In the genomic region with DNA sequence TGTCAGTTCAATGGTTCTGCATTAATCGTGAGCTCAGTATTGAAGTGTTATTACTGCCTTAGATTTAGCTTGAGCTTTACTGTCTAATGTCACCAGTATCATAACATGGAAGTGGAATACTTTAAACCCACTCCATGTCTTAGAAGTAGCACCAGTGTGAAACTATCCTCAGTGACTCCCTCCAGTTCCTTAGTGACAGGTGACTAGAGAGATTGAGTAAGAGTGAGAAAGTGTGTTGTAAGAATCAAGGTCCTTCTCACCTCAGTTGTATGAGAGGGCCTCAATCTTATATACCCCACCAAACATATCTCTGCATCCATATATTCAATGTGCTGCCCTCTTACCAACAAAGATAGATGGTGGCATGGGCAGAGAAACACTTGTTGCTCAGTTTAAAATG, we compare ENCODE assay signal across 17 mouse cellular contexts. TPM values are rescaled to one million over a fixed set of nuclear protein-coding genes. Genes with fewer than 3 reads are reported as not detected.
DNase-seq lines count a peak whose midpoint lies in the region; ATAC-seq and TF ChIP-seq lines count a peak whose summit lies in the region.
"Had no signal": no experiment of that assay in that cellular context is flagged by ENCODE, and none has a peak within 500 bp of the region (broad histone marks: within the 10 kb centered on the region; RNA-seq: fewer than 3 reads in every experiment).

No protein-coding gene starts in this region.

- in situ Hi-C loops in CH12.LX (cut with MboI; ENCODE audit: low pct_ligation_motif_present, low pct_unique_long_range_greater_than_20kb, low sequenced_read_pairs): no loop called here

- H3K79me2 ChIP-seq in CH12.LX (replicated peaks; ENCODE audit: control insufficient read depth, extremely low read depth, insufficient read depth, poor library complexity, severe bottlenecking): peaks cover 4% of the 10 kb centered on the region; the same call in 1 of the 2 replicates

- no peaks in the 10 kb centered on the region for H3K27me3 ChIP-seq in heart, postnatal 0 days (ENCODE audit: control insufficient read depth, insufficient read depth, low read length)
- no peaks in the 10 kb centered on the region for H3K27me3 ChIP-seq in CH12.LX (replicated peaks)
- H3K27me3 ChIP-seq in hindbrain, embryonic 16.5 days (replicated peaks; ENCODE audit: control insufficient read depth, insufficient read depth, low read length): peaks cover 6% of the 10 kb centered on the region; the same call in 1 of the 2 replicates

- no peaks in the 10 kb centered on the region for H3K9me3 ChIP-seq in heart, postnatal 0 days (replicated peaks; ENCODE audit: control insufficient read depth, low read length)
- H3K9me3 ChIP-seq in CH12.LX (replicated peaks; ENCODE audit: low read length): no peaks in the 10 kb centered on the region
- no peaks in the 10 kb centered on the region for H3K9me3 ChIP-seq in hindbrain, embryonic 16.5 days (ENCODE audit: control insufficient read depth, low read length)
- H3K9me3 ChIP-seq: embryonic facial prominence, embryonic 12.5 days; forebrain, embryonic 12.5 days; heart, embryonic 12.5 days; hindbrain, embryonic 12.5 days had no signal

- no peak for TF ChIP-seq RAD21 in CH12.LX (IDR thresholded peaks at IDR 0.05; ENCODE audit: low read depth, low read length)

- no peaks in the 10 kb centered on the region for H3K36me3 ChIP-seq in heart, postnatal 0 days (replicated peaks; ENCODE audit: control insufficient read depth, insufficient read depth, low read length)
- no peaks in the 10 kb centered on the region for H3K36me3 ChIP-seq in CH12.LX (replicated peaks in 1 of 2; ENCODE audit: control insufficient read depth in 1 of 2, insufficient read depth in 1 of 2, low read length in 1 of 2)
- no peaks in the 10 kb centered on the region for H3K36me3 ChIP-seq in hindbrain, embryonic 16.5 days (ENCODE audit: control insufficient read depth, insufficient read depth, low read length)
- H3K36me3 ChIP-seq: embryonic facial prominence, embryonic 12.5 days; forebrain, embryonic 12.5 days; heart, embryonic 12.5 days; hindbrain, embryonic 12.5 days had no signal

- intact Hi-C loops in heart, postnatal 10 days (cut with DNase I): no loop called here

- no peak for TF ChIP-seq POLR2A in CH12.LX (IDR thresholded peaks at IDR 0.05; ENCODE audit: low read depth, low read length)

- no peak for DNase-seq in heart, postnatal 0 days (ENCODE audit: low spot score)
- no peak for DNase-seq in heart, postnatal 10 days
- DNase-seq in CH12.LX (ENCODE audit: extremely low read depth) (peak; percentile 10), adipocyte (ENCODE audit: low spot score) (no peak)
- DNase-seq: cerebellum, adult 2 months; cerebellum, postnatal 10 days; gastrocnemius, postnatal 25 days; kidney, adult 18-20 months had no signal

- no peak for ATAC-seq in heart, postnatal 0 days (ENCODE audit: insufficient read depth, low read depth)
- ATAC-seq in megakaryocyte, adult 5-6 weeks (ENCODE audit: poor library complexity, severe bottlenecking): peak; percentile 63
- ATAC-seq in hindbrain, embryonic 16.5 days: no peak
- ATAC-seq: hindbrain, postnatal 0 days had no signal

- dilution Hi-C loops in CH12.LX (cut with MboI; ENCODE audit: extremely low pct_ligation_motif_present, extremely low pct_unique_long_range_greater_than_20kb, low sequenced_read_pairs): no loop called here

- H3K27ac ChIP-seq in heart, postnatal 0 days (ENCODE audit: low read depth): peak overlapping the region; percentile 46; the same call in 1 of the 2 replicates
- H3K27ac ChIP-seq in CH12.LX (ENCODE audit: insufficient read depth, low read depth): no peak overlapping the region
- H3K27ac ChIP-seq in brown adipose tissue, adult 24 weeks (replicated peaks; ENCODE audit: low read depth, low read length): peak overlapping the region; percentile 38
- H3K27ac ChIP-seq in hindbrain, embryonic 16.5 days (ENCODE audit: low read depth, low read length): no peak overlapping the region
- H3K27ac ChIP-seq: embryonic facial prominence, embryonic 12.5 days; forebrain, embryonic 12.5 days; hindbrain, embryonic 12.5 days; hindbrain, postnatal 0 days had no signal

- H3K9ac ChIP-seq in heart, postnatal 0 days (replicated peaks; ENCODE audit: low read depth, low read length): no peak overlapping the region
- no peak overlapping the region for H3K9ac ChIP-seq in CH12.LX (ENCODE audit: insufficient read depth, low read depth)
- no peak overlapping the region for H3K9ac ChIP-seq in hindbrain, embryonic 16.5 days (ENCODE audit: low read depth, low read length)
- H3K9ac ChIP-seq: embryonic facial prominence, embryonic 12.5 days; forebrain, embryonic 12.5 days; forebrain, postnatal 0 days; heart, embryonic 12.5 days; hindbrain, embryonic 12.5 days had no signal

- H3K4me1 ChIP-seq in heart, postnatal 0 days (ENCODE audit: control insufficient read depth, insufficient read depth): 0 out of 2 replicates have a peak, but pooled peaks cover 7% of the 10 kb centered on the region
- peaks cover 11 to 47% of the 10 kb centered on the region in 2 experiments for H3K4me1 ChIP-seq in CH12.LX (ENCODE audit: control insufficient read depth in 1 of 2, insufficient read depth in 2 of 2)
- H3K4me1 ChIP-seq in brown adipose tissue, adult 24 weeks (ENCODE audit: control insufficient read depth, insufficient read depth, insufficient read length, low read length): peaks cover 19% of the 10 kb centered on the region
- H3K4me1 ChIP-seq in hindbrain, embryonic 16.5 days (ENCODE audit: control insufficient read depth, insufficient read depth, low read depth, low read length): no peaks in the 10 kb centered on the region
- H3K4me1 ChIP-seq: embryonic facial prominence, embryonic 12.5 days; forebrain, embryonic 12.5 days; hindbrain, embryonic 12.5 days had no signal

- no peak for TF ChIP-seq CTCF in heart, postnatal 0 days (IDR thresholded peaks at IDR 0.05; ENCODE audit: low read depth)
- no peak for TF ChIP-seq CTCF in CH12.LX (conservative IDR thresholded peaks at IDR 0.05 in 1 of 2, IDR thresholded peaks at IDR 0.05 in 1 of 2; ENCODE audit: low read depth in 2 of 2, low read length in 2 of 2)

- 88% methylated on average over 1 of the region's 1 CpGs for WGBS in heart, postnatal 0 days
- 97% methylated on average over 1 of the region's 1 CpGs for WGBS in hindbrain, embryonic 16.5 days

- no peak overlapping the region for H3K4me2 ChIP-seq in heart, postnatal 0 days (ENCODE audit: low read depth, low read length)
- H3K4me2 ChIP-seq in CH12.LX (ENCODE audit: insufficient read depth, low read depth, poor library complexity, severe bottlenecking): no peak overlapping the region; the same call in 1 of the 2 replicates
- no peak overlapping the region for H3K4me2 ChIP-seq in hindbrain, embryonic 16.5 days (ENCODE audit: low read length)
- H3K4me2 ChIP-seq: embryonic facial prominence, embryonic 12.5 days; forebrain, embryonic 12.5 days; heart, embryonic 12.5 days; hindbrain, embryonic 12.5 days had no signal

- H3K4me3 ChIP-seq in heart, postnatal 0 days (ENCODE audit: low read depth, low read length): no peak overlapping the region
- no peak overlapping the region for H3K4me3 ChIP-seq in CH12.LX (replicated peaks in 1 of 3; ENCODE audit: low read depth in 2 of 3, low read length in 2 of 3, poor library complexity in 1 of 3)
- no peak overlapping the region for H3K4me3 ChIP-seq in brown adipose tissue, adult 24 weeks (ENCODE audit: insufficient read depth, low read depth, low read length)
- no peak overlapping the region for H3K4me3 ChIP-seq in hindbrain, embryonic 16.5 days (ENCODE audit: low read length)
- H3K4me3 ChIP-seq: embryonic facial prominence, embryonic 12.5 days; forebrain, embryonic 12.5 days; heart, embryonic 12.5 days; hindbrain, embryonic 12.5 days had no signal

- TF ChIP-seq EP300 in heart, postnatal 0 days (IDR thresholded peaks at IDR 0.05; ENCODE audit: low read depth): no peak
- TF ChIP-seq EP300 in CH12.LX (IDR thresholded peaks at IDR 0.05; ENCODE audit: low read length): no peak

TF ChIP-seq in CH12.LX, 34 proteins besides CTCF, POLR2A, EP300 and RAD21:
- 0 out of 2 replicates have a peak, but pooled peaks have one; percentile 25 for TF ChIP-seq JUND (conservative IDR thresholded peaks at IDR 0.05; ENCODE audit: low read depth, low read length)
- no peak for TF ChIP-seq ZC3H11A (IDR thresholded peaks at IDR 0.05; ENCODE audit: low read depth, low read length)
- peak; percentile 52; the same call in 1 of the 2 replicates for TF ChIP-seq IRF4 (IDR thresholded peaks at IDR 0.05; ENCODE audit: low read depth, low read length)

RNA-seq across cellular contexts. Expression of gene Atg4a, which starts 22.2 kb away (rescaled TPM):
- 7.5 and 8.1 TPM in 2 replicates for total RNA-seq in heart, postnatal 0 days (2014; rRNA removed; ENCODE audit: low replicate concordance)
- 15.2 and 15.9 TPM in 2 replicates for polyA plus RNA-seq in heart, postnatal 0 days (2015; fragmentation: Nextera tagmentation; extraction: Ambion mirVana)
- total RNA-seq in heart, postnatal 10 days (2021): 10 to 100 TPM; 11.3 to 13.1 TPM
- total RNA-seq in CH12.LX (2012; rRNA removed): 20.9 and 22.5 TPM in 2 replicates
- total RNA-seq in CH12.LX (2014; rRNA removed): 55.7 and 59.9 TPM in 2 replicates
- 15.7 and 17.1 TPM in 2 replicates for polyA plus RNA-seq in CH12.LX (2012; ENCODE audit: insufficient read length, low read depth)
- polyA plus RNA-seq in brown adipose tissue, adult 24 weeks (2012; ENCODE audit: insufficient read depth, insufficient read length, missing spikeins): 14.3 and 15.8 TPM in 2 replicates
- 14.6 and 18.9 TPM in 2 replicates for total RNA-seq in megakaryocyte, adult 5-6 weeks (2015)
- total RNA-seq in megakaryocyte, adult 5-6 weeks (2017): 26.4 and 29.2 TPM in 2 replicates
- 9.8 and 10.3 TPM in 2 replicates for polyA plus RNA-seq in hindbrain, embryonic 16.5 days (2015; fragmentation: Nextera tagmentation; extraction: Ambion mirVana)

RNA-seq across cellular contexts. Expression of gene Psmd10, which starts 22.4 kb away (rescaled TPM):
- 6.6 and 12.2 TPM in 2 replicates for total RNA-seq in heart, postnatal 0 days (2014; rRNA removed; ENCODE audit: low replicate concordance)
- polyA plus RNA-seq in heart, postnatal 0 days (2015; fragmentation: Nextera tagmentation; extraction: Ambion mirVana): 29.6 and 33.6 TPM in 2 replicates
- 10 to 100 TPM; 14.7 to 18.4 TPM for total RNA-seq in heart, postnatal 10 days (2021)
- total RNA-seq in CH12.LX (2012; rRNA removed) (47.9 and 48.0 TPM in 2 replicates), CH12.LX (2014; rRNA removed) (64.1 and 69.2 TPM in 2 replicates)
- 47.3 and 49.3 TPM in 2 replicates for polyA plus RNA-seq in CH12.LX (2012; ENCODE audit: insufficient read length, low read depth)
- 23.5 and 25.7 TPM in 2 replicates for polyA plus RNA-seq in brown adipose tissue, adult 24 weeks (2012; ENCODE audit: insufficient read depth, insufficient read length, missing spikeins)
- 25.9 and 28.7 TPM in 2 replicates for total RNA-seq in megakaryocyte, adult 5-6 weeks (2015)
- 37.1 and 47.0 TPM in 2 replicates for total RNA-seq in megakaryocyte, adult 5-6 weeks (2017)
- polyA plus RNA-seq in hindbrain, embryonic 16.5 days (2015; fragmentation: Nextera tagmentation; extraction: Ambion mirVana): 46.3 and 46.6 TPM in 2 replicates

Comparison
In these comparisons a context has a peak if more than half of its experiments do, and no peak if none do; other contexts are left out.
1. H3K27ac ChIP-seq: peak in heart, postnatal 0 days (single experiment) and brown adipose tissue, adult 24 weeks (single experiment); none in CH12.LX (single experiment) and hindbrain, embryonic 16.5 days (single experiment).